ENCODE assay signal across 8 mouse cellular contexts in genomic region chr3:105642186-105642585, GRCm38 (mm10). TPM values are rescaled to one million over a fixed set of nuclear protein-coding genes. Genes with fewer than 3 reads are reported as not detected.
A peak's percentile ranks its signal among the peaks of the same experiment; 100 is the strongest.
DNase-seq lines count a peak whose midpoint lies in the region; TF ChIP-seq lines count a peak whose summit lies in the region.
"Had no signal": no experiment of that assay in that cellular context is flagged by ENCODE, and none has a peak within 500 bp of the region (broad histone marks: within the 10 kb centered on the region; RNA-seq: fewer than 3 reads in every experiment).

No protein-coding gene starts in this region.

- H3K4me3 ChIP-seq in left cerebral cortex, adult 2 months: no peak overlapping the region
- H3K4me3 ChIP-seq: myocyte had no signal

- peak in 1 of 2 experiments; percentile 32 for DNase-seq in left cerebral cortex, adult 2 months (ENCODE audit: extremely low spot score in 1 of 2, low spot score in 2 of 2)
- DNase-seq in left cerebral cortex, adult 11 months (ENCODE audit: low spot score): no peak
- peak; percentile 60 for DNase-seq in adipocyte (ENCODE audit: low spot score)
- peak; percentile 71 for DNase-seq in brain, embryonic 14.5 days (ENCODE audit: low read depth)
- peak; percentile 74 for DNase-seq in heart, postnatal 4 days
- peak; percentile 13 for DNase-seq in skeletal muscle tissue, adult 2 months (ENCODE audit: low read depth, low spot score)
- DNase-seq in spleen, postnatal 14 days (ENCODE audit: low spot score in 2 of 2): no peak

- intact Hi-C loops in left cerebral cortex, adult 2 months (cut with DNase I): no loop called here

- no peak overlapping the region for H3K27ac ChIP-seq in left cerebral cortex, adult 2 months

- no peak for TF ChIP-seq POLR2A in brain, embryonic 14.5 days (IDR thresholded peaks at IDR 0.05; ENCODE audit: borderline replicate concordance, extremely low read depth, insufficient read depth, insufficient read length, poor library complexity, severe bottlenecking)

- peak; percentile 40 for TF ChIP-seq CTCF in left cerebral cortex, adult 2 months (IDR thresholded peaks at IDR 0.05)
- TF ChIP-seq CTCF in brain, embryonic 14.5 days (IDR thresholded peaks at IDR 0.05; ENCODE audit: borderline replicate concordance, extremely low read depth, insufficient read depth, insufficient read length): peak; percentile 50; the same call in 1 of the 2 replicates

RNA-seq across cellular contexts. Expression of gene Ddx20, which starts 45.2 kb away (rescaled TPM):
- 10 to 100 TPM; 11.7 to 12.4 TPM for total RNA-seq in left cerebral cortex, adult 2 months (2021)
- polyA plus RNA-seq in brain, embryonic 14.5 days (2012; rRNA removed): 19.5 and 19.9 TPM in 2 replicates
- 10 to 100 TPM; 15.6 to 16.9 TPM for total RNA-seq in heart, postnatal 4 days (2021)

Comparison
In these comparisons a context has a peak if more than half of its experiments do, and no peak if none do; other contexts are left out.
1. DNase-seq: peak in adipocyte (single experiment), brain, embryonic 14.5 days (single experiment), heart, postnatal 4 days (single experiment) and skeletal muscle tissue, adult 2 months (single experiment); none in left cerebral cortex, adult 11 months (single experiment) and spleen, postnatal 14 days (0 of 2).